Mouse (Mus musculus): ENCODE data around the gene Eif2b3. TPM values are rescaled to one million over a fixed set of nuclear protein-coding genes. Genes with fewer than 3 reads are reported as not detected.

Gene Eif2b3
- total and polyA plus RNA-seq, 3 experiments: 2.1 to 33.0 (median 30.3) TPM

DNA sequence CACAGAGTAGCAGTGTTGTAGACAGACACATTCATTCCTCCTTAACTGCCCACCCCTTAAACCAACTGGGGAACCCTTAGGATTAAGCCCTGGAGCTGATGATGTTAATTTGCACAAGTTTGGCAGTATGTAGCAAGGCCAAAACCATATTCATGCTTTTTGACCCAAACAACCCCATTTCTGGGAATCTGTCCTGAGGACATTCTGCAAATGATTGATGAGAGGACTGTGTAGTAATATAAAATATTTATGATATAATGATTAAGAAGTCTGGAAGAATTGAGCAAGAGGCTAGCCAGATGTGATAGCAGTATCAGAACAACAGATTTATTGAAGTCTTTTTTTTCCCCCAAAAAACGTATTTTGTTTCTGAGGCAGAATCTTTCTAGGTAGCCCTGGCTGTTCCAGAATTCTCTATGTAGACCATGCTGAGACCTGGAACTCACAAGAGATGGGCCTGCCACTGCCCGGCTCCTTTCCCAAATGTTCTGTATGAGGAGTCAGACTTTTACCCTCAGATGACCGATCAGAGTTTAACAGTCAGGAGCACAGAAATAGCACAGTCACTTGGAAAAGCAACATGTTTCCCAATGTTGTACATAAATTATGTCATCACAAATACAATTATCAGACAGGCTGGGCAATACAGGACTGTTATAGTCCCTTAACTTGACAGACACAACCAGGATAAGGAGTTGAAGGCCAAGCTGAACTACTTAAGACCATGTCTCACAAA lies 75.6 kb downstream of the Eif2b3 start:
- DNase-seq: peak; percentile 53

- DNase-seq: peak; percentile 81
These were observed 76.6 kb downstream of the Eif2b3 start, which contains the start of gene Ptch2 for GRCm38 (mm10) chr4:117095551-117096452. Ptch2 (plus strand) TSS chr4:117096075.

GRCm38 (mm10) chr4:117096666-117097065 lies 77.5 kb downstream of the Eif2b3 start:
- DNase-seq: peak; percentile 43

GRCm38 (mm10) chr4:117097969-117098763 lies 79.0 kb downstream of the Eif2b3 start:
- peak; percentile 40 for DNase-seq

DNA sequence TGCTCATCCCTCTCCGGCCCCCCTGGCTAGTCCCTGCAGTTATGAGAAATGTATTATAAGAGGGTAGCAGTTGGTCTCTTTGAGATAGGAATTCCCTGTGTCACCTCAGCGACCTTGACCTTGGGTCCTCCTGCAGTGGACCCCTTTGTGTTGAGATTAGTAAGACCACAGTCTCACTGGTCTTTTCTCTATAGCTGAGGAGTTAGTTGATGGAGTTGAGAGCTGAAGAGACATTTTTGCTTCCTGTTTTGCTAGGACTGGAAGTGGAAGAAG lies 79.5 kb downstream of the Eif2b3 start:
- no peak for DNase-seq

- DNase-seq: no peak
These were observed 80.8 kb downstream of the Eif2b3 start for GRCm38 (mm10) chr4:117100036-117100435.

DNA sequence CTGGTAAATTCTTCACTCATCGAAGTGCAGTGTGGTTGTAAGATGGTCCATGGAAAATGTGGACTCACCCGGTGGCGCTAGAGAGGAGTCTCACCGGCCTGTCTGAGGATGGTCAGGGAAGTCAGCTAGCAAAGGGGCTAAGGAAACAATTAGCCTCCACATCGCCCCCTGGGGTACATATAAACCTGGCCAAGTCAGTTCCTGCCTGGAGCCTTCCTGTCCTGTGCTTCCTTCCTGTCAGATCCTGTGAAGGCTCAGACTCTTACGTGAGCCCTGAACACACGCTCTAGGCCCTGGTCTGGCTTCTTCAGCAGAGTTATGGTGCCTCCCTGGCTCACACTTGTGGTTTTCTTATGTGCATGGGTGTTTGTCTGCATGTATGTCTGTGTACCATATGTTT lies 82.0 kb downstream of the Eif2b3 start:
- no peak for DNase-seq

- DNase-seq: no peak
These were observed 85.5 kb downstream of the Eif2b3 start for GRCm38 (mm10) chr4:117104672-117105071.

GRCm38 (mm10) chr4:117105127-117105526 lies 85.9 kb downstream of the Eif2b3 start:
- peak; percentile 42 for DNase-seq

DNA sequence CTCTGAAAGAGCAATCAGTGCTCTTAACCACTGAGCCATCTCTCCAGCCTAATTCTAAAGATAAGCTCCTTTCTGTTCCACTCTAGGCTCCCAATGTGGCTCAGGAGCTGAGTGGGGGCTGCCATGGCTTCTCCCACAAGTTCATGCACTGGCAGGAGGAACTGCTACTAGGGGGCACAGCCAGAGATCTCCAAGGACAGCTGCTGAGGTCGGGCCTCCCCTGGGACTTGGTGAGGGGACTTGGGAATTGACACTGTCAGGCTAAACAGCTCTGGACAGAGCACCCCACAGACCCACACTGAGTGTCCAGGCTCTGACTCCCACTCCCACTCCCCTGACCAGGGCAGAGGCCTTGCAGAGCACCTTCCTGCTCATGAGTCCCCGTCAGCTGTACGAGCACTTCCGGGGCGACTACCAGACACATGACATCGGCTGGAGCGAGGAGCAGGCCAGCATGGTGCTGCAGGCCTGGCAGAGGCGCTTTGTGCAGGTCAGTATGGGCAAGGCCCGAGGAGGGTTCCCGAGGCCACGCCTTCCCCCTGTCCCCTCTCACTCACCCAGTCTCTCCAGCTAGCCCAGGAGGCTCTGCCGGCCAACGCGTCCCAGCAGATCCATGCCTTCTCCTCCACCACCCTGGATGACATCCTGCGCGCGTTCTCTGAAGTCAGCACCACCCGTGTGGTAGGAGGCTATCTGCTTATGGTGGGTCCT lies 88.8 kb downstream of the Eif2b3 start:
- no peak for DNase-seq

GRCm38 (mm10) chr4:117108524-117108849 lies 89.3 kb downstream of the Eif2b3 start:
- DNase-seq: no peak

DNA sequence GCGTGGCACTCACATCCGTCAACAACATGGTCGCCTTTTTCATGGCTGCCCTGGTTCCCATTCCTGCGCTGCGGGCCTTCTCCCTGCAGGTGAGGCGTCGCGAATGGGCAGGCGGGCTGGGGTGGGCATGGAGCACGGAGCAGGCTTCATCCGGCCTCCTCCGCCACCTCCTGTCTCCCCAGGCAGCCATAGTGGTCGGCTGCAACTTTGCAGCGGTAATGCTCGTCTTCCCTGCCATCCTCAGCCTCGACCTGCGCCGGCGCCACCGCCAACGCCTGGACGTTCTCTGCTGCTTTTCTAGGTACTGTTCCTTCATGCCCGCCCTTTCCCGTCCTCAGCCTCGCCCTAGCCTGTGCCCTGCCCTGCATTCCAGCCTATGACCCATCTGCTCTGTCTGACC lies 90.1 kb downstream of the Eif2b3 start:
- no peak for DNase-seq

DNA sequence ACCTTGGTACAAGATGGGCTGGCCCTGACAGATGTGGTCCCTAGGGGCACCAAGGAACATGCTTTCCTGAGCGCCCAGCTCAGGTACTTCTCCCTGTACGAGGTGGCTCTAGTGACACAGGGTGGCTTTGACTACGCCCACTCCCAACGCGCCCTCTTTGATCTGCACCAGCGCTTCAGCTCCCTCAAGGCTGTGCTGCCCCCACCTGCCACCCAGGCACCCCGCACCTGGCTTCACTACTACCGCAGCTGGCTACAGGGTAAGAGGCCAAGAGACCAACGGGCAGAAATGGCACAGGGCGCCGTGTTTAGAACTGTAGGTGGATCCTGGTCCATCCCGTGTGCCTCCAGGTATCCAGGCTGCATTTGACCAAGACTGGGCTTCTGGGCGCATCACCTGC lies 91.0 kb downstream of the Eif2b3 start:
- no peak for DNase-seq

DNA sequence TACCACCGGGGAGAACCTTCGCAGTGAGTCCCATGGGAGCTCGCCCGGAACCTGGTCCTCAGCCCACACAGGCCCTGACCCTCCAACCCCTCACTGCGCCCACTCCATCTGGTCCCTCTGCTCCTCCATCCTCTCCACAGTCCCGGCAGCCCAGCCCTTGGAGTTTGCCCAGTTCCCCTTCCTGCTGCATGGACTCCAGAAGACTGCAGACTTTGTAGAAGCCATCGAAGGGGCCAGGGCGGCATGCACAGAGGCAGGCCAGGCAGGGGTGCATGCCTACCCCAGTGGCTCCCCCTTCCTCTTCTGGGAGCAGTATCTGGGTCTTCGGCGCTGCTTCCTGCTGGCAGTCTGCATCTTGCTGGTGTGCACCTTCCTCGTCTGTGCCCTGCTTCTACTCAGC lies 91.8 kb downstream of the Eif2b3 start:
- DNase-seq: no peak

DNA sequence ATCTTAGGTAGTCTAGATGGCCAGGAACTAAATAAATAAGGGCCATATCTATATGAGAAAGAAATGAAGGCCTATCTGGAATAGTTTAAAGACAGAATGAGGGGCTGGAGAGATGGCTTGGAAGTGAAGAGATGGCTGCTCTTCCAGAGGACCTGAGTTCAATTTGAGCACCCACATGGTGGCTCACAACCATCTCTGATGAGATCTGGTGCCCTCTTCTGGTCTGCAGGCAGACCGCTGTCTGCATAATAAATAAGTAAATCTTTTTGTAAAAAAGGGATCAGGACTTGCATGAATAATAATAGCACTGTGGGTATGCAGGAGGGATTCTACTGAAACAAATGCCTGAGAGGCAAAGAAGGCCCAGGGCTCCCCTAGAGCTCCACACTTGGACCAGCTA lies 94.0 kb downstream of the Eif2b3 start:
- no peak for DNase-seq

- DNase-seq: no peak
These were observed 96.4 kb downstream of the Eif2b3 start for GRCm38 (mm10) chr4:117115592-117115991.

DNA sequence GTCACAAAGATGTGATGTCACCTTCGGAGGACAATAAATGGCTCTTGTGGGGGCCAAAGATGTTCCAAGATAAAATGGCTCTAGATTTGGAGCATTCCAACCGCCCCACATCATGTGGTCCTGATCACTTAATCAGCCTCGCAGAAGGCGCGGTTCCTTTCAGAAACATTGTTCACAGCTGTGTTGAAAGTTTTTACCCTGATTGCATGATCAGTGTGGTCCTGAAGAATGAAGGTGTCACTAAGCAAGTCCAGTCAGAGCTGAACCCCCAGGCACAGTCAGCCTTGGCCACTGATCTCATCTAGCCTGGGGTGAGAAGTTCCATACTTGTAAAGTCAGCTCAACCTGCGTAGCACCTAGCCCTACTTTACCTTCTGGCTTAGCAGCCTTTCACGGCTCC lies 98.7 kb downstream of the Eif2b3 start:
- DNase-seq: no peak

GRCm38 (mm10) chr4:117119636-117120035 lies 100.4 kb downstream of the Eif2b3 start:
- DNase-seq: no peak

DNA sequence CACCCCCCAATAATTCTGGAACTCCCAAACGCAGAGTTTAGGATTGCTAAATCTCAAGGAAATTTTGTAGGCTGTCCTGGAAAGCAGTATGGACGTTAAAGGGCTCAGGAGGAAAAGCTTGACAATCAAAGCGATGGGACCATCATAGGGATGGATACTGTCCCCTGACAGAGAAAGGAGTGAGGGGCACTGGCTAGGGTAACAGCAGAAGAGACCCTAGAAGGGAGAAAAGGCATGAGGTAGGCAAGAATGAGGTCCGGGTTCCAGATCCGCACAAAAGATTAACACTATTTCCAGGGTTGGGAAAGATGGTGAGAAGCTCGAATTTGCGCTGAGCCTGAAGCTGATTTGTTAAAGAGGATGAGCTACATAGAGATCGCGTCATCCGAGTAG lies 100.8 kb downstream of the Eif2b3 start:
- no peak for DNase-seq

- DNase-seq: peak; percentile 96
These were observed 101.5 kb downstream of the Eif2b3 start for GRCm38 (mm10) chr4:117120445-117121414.

DNA sequence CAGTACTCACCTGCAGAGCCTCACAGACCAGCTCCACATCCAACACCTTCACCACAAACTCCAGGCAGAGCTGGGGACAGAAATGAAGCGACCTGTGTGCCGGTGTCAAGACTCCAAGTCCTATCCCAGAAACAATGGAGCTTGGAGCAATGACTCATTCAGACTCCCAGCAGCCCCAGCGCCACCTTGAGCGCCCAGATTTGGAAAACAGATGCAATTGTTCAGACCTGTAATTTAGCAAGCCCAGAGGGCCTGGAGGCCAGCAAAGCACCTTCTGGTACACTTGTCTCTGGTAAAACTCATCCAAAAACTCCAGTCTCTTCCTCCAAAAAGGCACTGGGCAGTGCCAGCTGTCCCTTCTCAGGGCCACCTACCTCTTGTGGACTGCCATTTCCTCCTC lies 103.0 kb downstream of the Eif2b3 start:
- no peak for DNase-seq

Measured in adrenal gland, adult 2 months (tissue).